Comparison of ENCODE assay signal across 24 mouse cellular contexts in the genomic region with DNA sequence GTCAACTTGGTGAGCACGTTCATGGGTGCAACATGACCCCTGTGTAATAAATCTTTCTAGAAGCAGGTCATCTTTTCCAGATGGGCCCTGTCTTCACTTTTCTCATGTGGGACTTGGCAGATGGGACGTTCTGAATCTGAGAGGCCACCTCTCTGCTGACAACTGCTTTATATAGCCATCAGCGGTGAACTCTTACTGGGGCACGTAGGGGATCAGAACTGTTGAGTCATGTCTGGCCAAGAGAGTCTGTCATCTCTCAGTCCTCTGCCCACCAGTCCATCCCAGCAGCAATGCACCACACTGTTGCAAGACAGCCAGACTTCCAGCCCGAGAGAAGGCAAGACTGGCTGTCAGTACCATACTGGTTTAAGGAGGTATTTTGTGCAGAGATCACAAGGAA.
DNase-seq lines count a peak whose midpoint lies in the region; ATAC-seq lines count a peak whose summit lies in the region.
"Had no signal": no experiment of that assay in that cellular context is flagged by ENCODE, and none has a peak within 500 bp of the region (broad histone marks: within the 10 kb centered on the region; RNA-seq: fewer than 3 reads in every experiment).

No protein-coding gene starts in this region.

- no peak for DNase-seq in frontal cortex, postnatal 36 days (ENCODE audit: low spot score in 2 of 2)
- DNase-seq in heart, adult 11 months: peak; percentile 76
- no peak for DNase-seq in heart, adult 8-10 months (ENCODE audit: low spot score)
- DNase-seq in heart, postnatal 10 days: no peak
- peak; percentile 68 for DNase-seq in skeletal muscle tissue, adult 2 months (ENCODE audit: low read depth, low spot score)
- DNase-seq: adrenal gland, postnatal 10 days; B cell, adult 2 months; cerebellum, adult 11 months; cerebellum, adult 8-10 months; cerebellum, postnatal 14 days; embryo, embryonic 11 days; kidney, adult 18-20 months; kidney, postnatal 10 days had no signal

- no peak overlapping the region for H3K9ac ChIP-seq in heart, embryonic 14.5 days (ENCODE audit: low read length)
- H3K9ac ChIP-seq: embryonic facial prominence, embryonic 15.5 days; hindbrain, embryonic 14.5 days; intestine, embryonic 15.5 days had no signal

- H3K27me3 ChIP-seq in heart, embryonic 14.5 days (ENCODE audit: control insufficient read depth, insufficient read depth, low read length): no peaks in the 10 kb centered on the region
- H3K27me3 ChIP-seq: embryonic facial prominence, embryonic 15.5 days; intestine, embryonic 15.5 days had no signal

- H3K36me3 ChIP-seq in heart, embryonic 14.5 days (ENCODE audit: control insufficient read depth, insufficient read depth, low read length): no peaks in the 10 kb centered on the region
- H3K36me3 ChIP-seq: embryonic facial prominence, embryonic 15.5 days; forebrain, embryonic 10.5 days; G1E; hindbrain, embryonic 10.5 days; intestine, embryonic 15.5 days had no signal

- 0 out of 2 replicates have a peak, but pooled peaks have one; percentile 16 for ATAC-seq in frontal cortex, adult (ENCODE audit: low TSS enrichment)
- no peak for ATAC-seq in heart, embryonic 14.5 days (ENCODE audit: insufficient number of reproducible peaks, insufficient read depth, low FRiP score, low read depth)
- ATAC-seq: CD4-positive, CD25-positive, alpha-beta regulatory T cell, adult 4 months; forebrain, embryonic 14.5 days; intestine, embryonic 15.5 days had no signal

- no peak overlapping the region for H3K4me3 ChIP-seq in heart, embryonic 14.5 days (ENCODE audit: control insufficient read depth in 1 of 2, insufficient read depth in 1 of 2, low read depth in 1 of 2, low read length in 2 of 2)
- H3K4me3 ChIP-seq: embryonic facial prominence, embryonic 15.5 days; erythroblast, embryonic 14.5 days; forebrain, embryonic 10.5 days; hindbrain, embryonic 10.5 days; intestine, embryonic 15.5 days had no signal

- peaks cover 17 to 24% of the 10 kb centered on the region in 2 experiments for H3K4me1 ChIP-seq in heart, embryonic 14.5 days (ENCODE audit: control insufficient read depth in 2 of 2, insufficient read depth in 2 of 2, low read length in 2 of 2)
- H3K4me1 ChIP-seq: embryonic facial prominence, embryonic 15.5 days; forebrain, embryonic 10.5 days; hindbrain, embryonic 10.5 days had no signal

- no peak overlapping the region for H3K4me2 ChIP-seq in heart, embryonic 14.5 days (ENCODE audit: low read length)
- H3K4me2 ChIP-seq: embryonic facial prominence, embryonic 15.5 days; hindbrain, embryonic 14.5 days; intestine, embryonic 15.5 days had no signal

- no peaks in the 10 kb centered on the region for H3K9me3 ChIP-seq in heart, embryonic 14.5 days (ENCODE audit: control insufficient read depth, low read length)
- H3K9me3 ChIP-seq: embryonic facial prominence, embryonic 15.5 days; forebrain, embryonic 10.5 days; hindbrain, embryonic 10.5 days; intestine, embryonic 15.5 days had no signal

- peak overlapping the region; percentile 10; a peak in 1 of 4 replicates for H3K27ac ChIP-seq in heart, embryonic 14.5 days (replicated peaks in 1 of 2; ENCODE audit: control insufficient read depth in 1 of 2, insufficient read depth in 1 of 2, low read depth in 2 of 2, low read length in 2 of 2)
- H3K27ac ChIP-seq: embryonic facial prominence, embryonic 15.5 days; forebrain, embryonic 10.5 days; hindbrain, embryonic 10.5 days; hindbrain, embryonic 14.5 days; intestine, embryonic 15.5 days had no signal

- intact Hi-C loops in heart, postnatal 10 days (cut with DNase I): no loop called here

- 23% methylated on average over 5 of the region's 5 CpGs for WGBS in heart, embryonic 14.5 days

Comparison
In these comparisons a context has a peak if more than half of its experiments do, and no peak if none do; other contexts are left out.
1. DNase-seq: peak in heart, adult 11 months (single experiment) and skeletal muscle tissue, adult 2 months (single experiment); none in frontal cortex, postnatal 36 days (0 of 2), heart, adult 8-10 months (single experiment) and heart, postnatal 10 days (0 of 2).